Mouse (Mus musculus): ENCODE measurements around the gene Zfp277.

DNA sequence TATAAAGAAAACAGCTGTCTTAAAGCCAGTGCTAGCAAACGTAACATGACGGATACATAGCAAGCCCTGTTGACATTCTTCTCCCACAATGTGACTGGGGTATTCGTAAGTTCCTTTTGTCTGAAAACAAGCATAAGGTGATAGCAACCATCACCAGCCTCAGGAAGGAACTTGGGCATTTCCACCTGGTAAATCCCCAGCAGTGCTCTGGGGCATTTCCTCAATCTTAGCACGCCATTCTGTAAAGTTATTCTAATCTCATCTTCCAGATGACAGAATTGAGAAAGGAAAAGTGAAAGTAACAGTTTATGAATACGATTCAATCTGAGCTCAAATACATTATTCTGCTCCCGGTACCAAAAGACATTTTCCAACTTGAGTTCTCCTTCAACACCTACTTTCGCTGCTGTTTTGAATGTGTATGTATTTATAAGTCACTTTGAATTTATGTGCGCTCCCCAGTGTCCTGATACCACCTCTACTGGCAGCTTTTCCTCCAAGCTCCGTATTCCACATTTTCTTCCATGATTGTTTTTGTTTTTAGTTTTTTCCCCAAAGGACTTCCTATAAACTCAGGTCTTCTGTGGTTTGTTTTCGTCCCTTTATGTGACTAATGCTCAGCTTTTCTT is 64.4 kb downstream of the Zfp277 start:
- TF ChIP-seq GATA1 (IDR thresholded peaks at IDR 0.05; ENCODE audit: borderline replicate concordance, low read length) (no peak), FLI1 (IDR thresholded peaks at IDR 0.05; ENCODE audit: low read length) (no peak)
